Mouse (Mus musculus) ovary, postnatal 10 days (tissue): Measurements from ENCODE around the gene Gsto2.

Experiments
- DNase-seq: peaks from one replicate; pipeline ENCODE4 v3.0.0; 2022; ENCODE audit warnings: low spot score

Gene Gsto2

GRCm38 (mm10) chr19:47919966-47920375 is 54.6 kb downstream of the Gsto2 start:
- DNase-seq = no peak

DNA sequence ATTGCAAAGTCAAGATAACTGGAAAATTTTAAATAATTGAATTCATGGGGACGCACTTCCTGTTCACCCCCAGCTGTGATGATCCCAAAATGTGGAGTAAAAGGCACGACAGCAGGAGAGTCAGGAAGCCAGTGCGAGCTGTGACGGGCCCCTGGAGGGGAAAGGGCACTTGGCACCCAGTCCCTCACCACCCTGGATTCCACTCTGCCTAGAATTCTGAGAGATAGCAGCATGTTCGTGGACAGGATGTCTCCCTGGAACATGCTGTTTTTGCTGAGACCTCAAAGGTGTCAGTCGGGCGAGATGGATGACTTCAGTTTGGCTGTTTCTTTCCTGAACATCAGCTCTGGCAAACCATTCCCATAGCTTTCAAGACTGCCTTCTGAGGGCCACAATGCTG is 60.5 kb downstream of the Gsto2 start:
- no peak for DNase-seq

DNA sequence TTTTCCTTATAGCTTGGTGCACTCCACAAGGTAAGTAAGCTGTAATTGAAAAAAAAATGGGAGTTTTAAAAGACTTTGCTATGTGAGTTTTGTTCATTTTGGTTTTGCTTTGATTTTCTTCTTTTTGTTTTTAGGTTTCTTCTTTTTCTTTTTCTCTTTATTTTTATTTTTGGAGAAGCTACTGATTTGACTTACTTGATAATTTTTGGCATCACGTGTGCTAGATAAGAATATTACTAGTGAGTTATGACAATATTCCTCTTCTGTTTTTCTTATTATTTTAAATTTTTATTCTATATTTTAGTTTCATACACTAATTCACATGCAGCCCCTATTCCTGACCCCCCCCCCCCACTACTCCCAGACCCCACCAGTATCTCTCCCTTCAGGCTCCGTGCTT is 61.7 kb downstream of the Gsto2 start:
- no peak for DNase-seq

DNA sequence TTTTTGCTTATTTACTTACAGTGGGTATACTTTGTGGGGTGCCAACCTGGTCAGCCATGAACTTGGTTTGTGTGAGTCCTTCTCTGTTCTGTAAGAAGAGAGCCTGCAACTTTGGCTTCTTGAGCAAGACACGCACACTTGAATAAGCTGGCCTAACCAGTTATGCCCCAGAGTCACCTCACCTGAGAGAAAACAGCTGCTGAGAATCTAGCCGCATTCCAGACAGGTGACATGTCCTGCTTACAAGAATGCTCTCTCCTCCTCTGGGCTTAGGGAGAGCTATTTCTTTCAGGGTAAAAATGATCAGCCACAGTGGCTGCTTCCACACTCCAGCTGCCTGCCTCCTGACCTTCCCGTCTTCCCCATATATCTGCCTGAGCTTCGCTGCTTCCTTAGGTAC is 63.7 kb downstream of the Gsto2 start:
- DNase-seq = no peak

DNA sequence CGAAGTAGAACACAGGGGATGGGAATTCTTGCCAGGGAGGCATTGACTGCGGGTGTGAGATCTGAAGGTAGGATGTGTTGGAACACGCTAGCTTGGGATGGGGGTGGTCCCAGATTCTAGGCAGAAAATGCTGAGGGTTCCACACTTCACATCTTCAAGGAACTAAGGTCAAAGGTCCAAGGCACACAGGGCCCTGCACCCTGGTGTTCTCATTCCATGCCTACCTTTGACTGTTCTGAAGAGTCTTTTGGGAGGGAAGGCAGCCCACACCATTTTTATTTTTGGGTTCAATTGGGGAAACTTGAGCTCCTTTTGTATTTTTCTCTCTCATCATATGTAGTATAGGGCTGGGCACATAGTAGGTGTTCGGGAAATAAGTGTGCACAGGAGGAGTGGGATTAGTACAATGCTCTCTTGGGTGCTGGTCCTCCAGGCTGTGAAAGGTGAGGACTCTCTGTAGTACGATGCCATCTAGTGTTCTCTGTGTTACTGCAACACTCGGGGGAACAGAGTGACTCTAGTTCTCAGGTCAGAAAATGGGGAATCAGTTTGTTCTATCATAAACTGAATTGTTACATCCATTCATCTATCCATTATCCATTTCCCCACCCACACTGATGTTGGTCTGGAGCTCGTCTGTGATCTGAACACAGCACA is 66.8 kb downstream of the Gsto2 start:
- DNase-seq = no peak

DNA sequence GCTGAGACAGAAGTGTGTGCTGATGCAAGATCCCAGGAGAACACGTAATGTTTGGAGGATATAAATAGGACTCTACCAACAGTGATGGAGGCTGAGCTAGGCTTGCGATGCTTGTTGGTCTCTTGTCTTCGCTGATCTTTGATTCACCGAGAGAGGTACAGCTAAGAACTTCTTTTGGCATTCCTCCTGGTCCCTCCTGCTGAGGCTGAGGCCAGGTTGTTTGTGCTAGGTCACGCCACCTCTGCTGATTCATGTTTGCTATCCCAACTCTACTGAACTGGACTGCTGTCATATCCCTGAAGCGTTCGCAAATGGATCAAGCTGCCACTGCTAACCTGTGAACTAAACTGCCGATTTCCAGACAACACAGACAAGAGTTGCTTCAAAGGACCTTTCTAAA is 68.8 kb downstream of the Gsto2 start:
- DNase-seq = no peak

- no peak for DNase-seq
Observed at GRCm38 (mm10) chr19:47934636-47935238, 69.4 kb downstream of the Gsto2 start.

GRCm38 (mm10) chr19:47935530-47935929 is 70.2 kb downstream of the Gsto2 start:
- DNase-seq = no peak
